Mouse (Mus musculus) heart, embryonic 11.5 days (tissue): ENCODE results near the gene AI597479. TPM values are rescaled to one million over a fixed set of nuclear protein-coding genes. Genes with fewer than 3 reads are reported as not detected.

Experiments used
- ATAC-seq: fragments of 200-750 bp; cut with Nextera tagmentation; replicated peaks from 2 replicates; pipeline ENCODE4 v1.8.0; 2017; ENCODE audit warnings: moderate library complexity; ENCODE audit not compliant: insufficient number of reproducible peaks, low FRiP score, low TSS enrichment
- H3K27ac ChIP-seq: fragments of 300-500 bp; sonication (generic); 2 replicates; pipeline ENCODE4 v1.5.1; 2014; ENCODE audit warnings: mild to moderate bottlenecking, low read depth, low read length
- H3K27me3 ChIP-seq: fragments of 300-500 bp; sonication (generic); 2 replicates; pipeline ENCODE4 v1.6.1; 2014; ENCODE audit warnings: mild to moderate bottlenecking, low read length, mixed read lengths; ENCODE audit not compliant: control insufficient read depth, insufficient read depth
- H3K36me3 ChIP-seq: fragments of 300-500 bp; sonication (generic); 2 replicates; pipeline ENCODE4 v1.6.1; 2014; ENCODE audit warnings: mild to moderate bottlenecking, low read length, moderate library complexity, mixed read lengths; ENCODE audit not compliant: control insufficient read depth, insufficient read depth
- H3K4me1 ChIP-seq: fragments of 300-500 bp; sonication (generic); 2 replicates; pipeline ENCODE4 v1.6.1; 2014; ENCODE audit warnings: low read length; ENCODE audit not compliant: control insufficient read depth, insufficient read depth
- H3K4me2 ChIP-seq: fragments of 300-500 bp; sonication (generic); 2 replicates; pipeline ENCODE4 v1.6.1; 2014; ENCODE audit warnings: mild to moderate bottlenecking, moderate library complexity
- H3K4me3 ChIP-seq: fragments of 300-500 bp; sonication (generic); 2 replicates; pipeline ENCODE4 v1.5.1; 2014; ENCODE audit warnings: low read depth, low read length
- H3K9ac ChIP-seq: fragments of 300-500 bp; sonication (generic); 2 replicates; pipeline ENCODE4 v1.6.1; 2014; ENCODE audit warnings: mild to moderate bottlenecking, low read depth, low read length, moderate library complexity
- H3K9me3 ChIP-seq: fragments of 300-500 bp; sonication (generic); replicated peaks from 2 replicates; pipeline ENCODE4 v1.6.1; 2016; ENCODE audit warnings: low read length; ENCODE audit not compliant: control insufficient read depth
- WGBS: fragments of 180-500 bp; shearing (Covaris S2); extraction: QIAGEN DNeasy Blood & Tissue Kit; methylation state at CpG from one replicate; pipeline ENCODE4 v1.1.7; 2014; ENCODE audit not compliant: insufficient replicate concordance; 5-methylcytosine and 5-hydroxymethylcytosine counted together
- polyA plus RNA-seq: library from polyadenylated mRNA; unstranded; fragments of >200 nt; fragmentation: Nextera tagmentation; extraction: Ambion mirVana; gene quantifications from 2 replicates; pipeline ENCODE4 v1.2.1, GENCODE M21; 2014

The AI597479 gene
- polyA plus RNA-seq, 1 experiment from 2014 or later, result 22.4 TPM

- no peaks in the 10 kb centered on the region for H3K27me3 ChIP-seq
- H3K4me3 ChIP-seq, result no peak overlapping the region
- no peaks in the 10 kb centered on the region for H3K9me3 ChIP-seq
- ATAC-seq, result no peak
- WGBS, result 74% methylated on average over 4 of the region's 4 CpGs
- H3K27ac ChIP-seq, result no peak overlapping the region
- no peak overlapping the region for H3K9ac ChIP-seq
- H3K4me1 ChIP-seq, result peaks cover 18% of the 10 kb centered on the region
- H3K36me3 ChIP-seq, result peaks cover 5% of the 10 kb centered on the region
- H3K4me2 ChIP-seq, result no peak overlapping the region
These were observed 44.8 kb downstream of the AI597479 start for GRCm38 (mm10) chr1:43143284-43143683.

- 0 out of 2 replicates have a peak overlapping the region, but pooled peaks have one; percentile 24 for H3K9ac ChIP-seq
- WGBS, result 74% methylated on average over 4 of the region's 4 CpGs
- H3K4me1 ChIP-seq, result peaks cover 18% of the 10 kb centered on the region
- no peaks in the 10 kb centered on the region for H3K9me3 ChIP-seq
- H3K27ac ChIP-seq, result no peak overlapping the region
- ATAC-seq, result no peak
- H3K4me2 ChIP-seq, result no peak overlapping the region
- H3K27me3 ChIP-seq, result no peaks in the 10 kb centered on the region
- H3K36me3 ChIP-seq, result peaks cover 5% of the 10 kb centered on the region
- H3K4me3 ChIP-seq, result no peak overlapping the region
These were observed 45.3 kb downstream of the AI597479 start for GRCm38 (mm10) chr1:43143791-43144190.

GRCm38 (mm10) chr1:43144338-43144906 is 45.9 kb downstream of the AI597479 start:
- H3K4me1 ChIP-seq, result peaks cover 18% of the 10 kb centered on the region
- H3K4me3 ChIP-seq, result no peak overlapping the region
- H3K36me3 ChIP-seq, result peaks cover 9% of the 10 kb centered on the region
- no peak for ATAC-seq
- WGBS, result 85% methylated on average over 8 of the region's 8 CpGs
- H3K9ac ChIP-seq, result no peak overlapping the region
- no peak overlapping the region for H3K27ac ChIP-seq
- no peaks in the 10 kb centered on the region for H3K27me3 ChIP-seq
- H3K4me2 ChIP-seq, result no peak overlapping the region
- no peaks in the 10 kb centered on the region for H3K9me3 ChIP-seq

GRCm38 (mm10) chr1:43145388-43145787 is 46.9 kb downstream of the AI597479 start:
- H3K4me3 ChIP-seq, result no peak overlapping the region
- peaks cover 7% of the 10 kb centered on the region for H3K36me3 ChIP-seq
- 80% methylated on average over 6 of the region's 6 CpGs for WGBS
- no peak overlapping the region for H3K27ac ChIP-seq
- H3K27me3 ChIP-seq, result no peaks in the 10 kb centered on the region
- H3K9ac ChIP-seq, result no peak overlapping the region
- no peaks in the 10 kb centered on the region for H3K9me3 ChIP-seq
- no peak overlapping the region for H3K4me2 ChIP-seq
- no peak for ATAC-seq
- H3K4me1 ChIP-seq, result peaks cover 21% of the 10 kb centered on the region

- no peak overlapping the region for H3K27ac ChIP-seq
- ATAC-seq, result no peak
- H3K9ac ChIP-seq, result no peak overlapping the region
- peaks cover 16% of the 10 kb centered on the region for H3K4me1 ChIP-seq
- no peaks in the 10 kb centered on the region for H3K27me3 ChIP-seq
- 69% methylated on average over 2 of the region's 2 CpGs for WGBS
- H3K36me3 ChIP-seq, result peaks cover 14% of the 10 kb centered on the region
- H3K9me3 ChIP-seq, result no peaks in the 10 kb centered on the region
- no peak overlapping the region for H3K4me2 ChIP-seq
- no peak overlapping the region for H3K4me3 ChIP-seq
These were observed 49.0 kb downstream of the AI597479 start for GRCm38 (mm10) chr1:43147474-43147873.

- Histone ChIP-seq H3K36me3 (peaks cover 14% of the 10 kb centered on the region), H3K9ac (no peak overlapping the region), H3K4me3 (no peak overlapping the region), H3K4me2 (no peak overlapping the region), H3K27ac (no peak overlapping the region), H3K27me3 (no peaks in the 10 kb centered on the region), H3K4me1 (peaks cover 35% of the 10 kb centered on the region), H3K9me3 (no peaks in the 10 kb centered on the region)
- whole genome bisulfite sequencing, result 55% methylated on average over 3 of the region's 3 CpGs
- no peak for ATAC-seq
These were observed 51.7 kb downstream of the AI597479 start for GRCm38 (mm10) chr1:43150225-43150624.

- 44% methylated on average over 4 of the region's 4 CpGs for WGBS
- ATAC-seq, result no peak
- Histone ChIP-seq H3K9me3 (no peaks in the 10 kb centered on the region), H3K4me1 (peaks cover 43% of the 10 kb centered on the region), H3K4me2 (no peak overlapping the region), H3K27ac (no peak overlapping the region), H3K36me3 (peaks cover 16% of the 10 kb centered on the region), H3K4me3 (no peak overlapping the region), H3K27me3 (no peaks in the 10 kb centered on the region), H3K9ac (no peak overlapping the region)
These were observed 54.1 kb downstream of the AI597479 start for GRCm38 (mm10) chr1:43152626-43153025.

GRCm38 (mm10) chr1:43153538-43153937 is 55.0 kb downstream of the AI597479 start:
- no peaks in the 10 kb centered on the region for H3K27me3 ChIP-seq
- WGBS, result 49% methylated on average over 5 of the region's 5 CpGs
- H3K4me3 ChIP-seq, result no peak overlapping the region
- no peak overlapping the region for H3K27ac ChIP-seq
- H3K9ac ChIP-seq, result no peak overlapping the region
- H3K9me3 ChIP-seq, result no peaks in the 10 kb centered on the region
- ATAC-seq, result no peak
- peaks cover 18% of the 10 kb centered on the region for H3K36me3 ChIP-seq
- H3K4me2 ChIP-seq, result no peak overlapping the region
- peaks cover 43% of the 10 kb centered on the region for H3K4me1 ChIP-seq

- H3K27ac ChIP-seq, result peak overlapping the region; percentile 8; the same call in 1 of the 2 replicates
- no peak overlapping the region for H3K4me3 ChIP-seq
- peaks cover 47% of the 10 kb centered on the region for H3K4me1 ChIP-seq
- no peak overlapping the region for H3K4me2 ChIP-seq
- peak; percentile 31; the same call in 1 of the 2 replicates for ATAC-seq
- H3K9ac ChIP-seq, result no peak overlapping the region
- no peaks in the 10 kb centered on the region for H3K9me3 ChIP-seq
- H3K36me3 ChIP-seq, result peaks cover 14% of the 10 kb centered on the region
- H3K27me3 ChIP-seq, result no peaks in the 10 kb centered on the region
- WGBS, result 34% methylated on average over 2 of the region's 2 CpGs
These were observed 56.0 kb downstream of the AI597479 start for GRCm38 (mm10) chr1:43154491-43154890.
